Mouse (Mus musculus) layer of hippocampus, adult 9-11 months (tissue): Measurements from ENCODE around the gene Sept8.

Experiments used
- DNase-seq: peaks from one replicate; pipeline ENCODE4 v3.0.0; 2022

The Sept8 gene

GRCm38 (mm10) chr11:53519207-53520121, at the start of gene Sept8:
Gene Sept8 (plus strand): TSS chr11:53519257.
- peak; percentile 62 for DNase-seq

- DNase-seq = no peak
These were observed 49.6 kb upstream of the Sept8 start for GRCm38 (mm10) chr11:53469294-53469967.

GRCm38 (mm10) chr11:53469968-53470695, 48.9 kb upstream of the Sept8 start, which contains the start of gene Gm9837:
Gene Gm9837 (minus strand): TSS chr11:53470479.
- peak; percentile 94 for DNase-seq

- no peak for DNase-seq
These were observed 46.3 kb upstream of the Sept8 start for GRCm38 (mm10) chr11:53472709-53473108.

GRCm38 (mm10) chr11:53475620-53476019, 43.4 kb upstream of the Sept8 start:
- DNase-seq = no peak

- DNase-seq = no peak
These were observed 41.2 kb upstream of the Sept8 start for GRCm38 (mm10) chr11:53477833-53478232.

GRCm38 (mm10) chr11:53478383-53479170, 40.5 kb upstream of the Sept8 start:
- no peak for DNase-seq

GRCm38 (mm10) chr11:53479171-53479782, 39.8 kb upstream of the Sept8 start:
- DNase-seq = no peak

GRCm38 (mm10) chr11:53479783-53480301, 39.2 kb upstream of the Sept8 start, which contains the start of the genes Gm9945 and Sowaha:
Gene Gm9945 (plus strand): TSS chr11:53480166.
Gene Sowaha (minus strand): TSS chr11:53480274.
- peak; percentile 79 for DNase-seq

- no peak for DNase-seq
These were observed 37.8 kb upstream of the Sept8 start for GRCm38 (mm10) chr11:53481088-53481730.

GRCm38 (mm10) chr11:53483159-53483891, 35.7 kb upstream of the Sept8 start:
- DNase-seq = no peak

- no peak for DNase-seq
These were observed 33.3 kb upstream of the Sept8 start for GRCm38 (mm10) chr11:53485719-53486118.

- no peak for DNase-seq
These were observed 32.7 kb upstream of the Sept8 start for GRCm38 (mm10) chr11:53486351-53486750.

GRCm38 (mm10) chr11:53486822-53487594, 32.0 kb upstream of the Sept8 start:
- no peak for DNase-seq

- DNase-seq = no peak
These were observed 30.1 kb upstream of the Sept8 start for GRCm38 (mm10) chr11:53489007-53489406.

- DNase-seq = no peak
These were observed 29.6 kb upstream of the Sept8 start for GRCm38 (mm10) chr11:53489421-53489820.

GRCm38 (mm10) chr11:53491954-53492401, 27.1 kb upstream of the Sept8 start:
- no peak for DNase-seq

- DNase-seq = no peak
These were observed 25.7 kb upstream of the Sept8 start for GRCm38 (mm10) chr11:53493243-53493955.

GRCm38 (mm10) chr11:53495417-53495816, 23.6 kb upstream of the Sept8 start:
- no peak for DNase-seq
